Mouse (Mus musculus): ENCODE data around the gene Mvk.

- TF ChIP-seq GATA1 (IDR thresholded peaks at IDR 0.05; ENCODE audit: borderline replicate concordance, low read length) (no peak), FLI1 (IDR thresholded peaks at IDR 0.05; ENCODE audit: low read length) (no peak)
Measured at GRCm38 (mm10) chr5:114434359-114434758, 9.7 kb upstream of the Mvk start.

Data from megakaryocyte, embryonic 14.5 days (primary cell).